Mouse (Mus musculus): ENCODE data around the gene Alox5ap. TPM values are rescaled to one million over a fixed set of nuclear protein-coding genes. Genes with fewer than 3 reads are reported as not detected.

Gene Alox5ap
- polyA plus RNA-seq, 1 experiment from 2014 or later: 19.8 TPM

DNA sequence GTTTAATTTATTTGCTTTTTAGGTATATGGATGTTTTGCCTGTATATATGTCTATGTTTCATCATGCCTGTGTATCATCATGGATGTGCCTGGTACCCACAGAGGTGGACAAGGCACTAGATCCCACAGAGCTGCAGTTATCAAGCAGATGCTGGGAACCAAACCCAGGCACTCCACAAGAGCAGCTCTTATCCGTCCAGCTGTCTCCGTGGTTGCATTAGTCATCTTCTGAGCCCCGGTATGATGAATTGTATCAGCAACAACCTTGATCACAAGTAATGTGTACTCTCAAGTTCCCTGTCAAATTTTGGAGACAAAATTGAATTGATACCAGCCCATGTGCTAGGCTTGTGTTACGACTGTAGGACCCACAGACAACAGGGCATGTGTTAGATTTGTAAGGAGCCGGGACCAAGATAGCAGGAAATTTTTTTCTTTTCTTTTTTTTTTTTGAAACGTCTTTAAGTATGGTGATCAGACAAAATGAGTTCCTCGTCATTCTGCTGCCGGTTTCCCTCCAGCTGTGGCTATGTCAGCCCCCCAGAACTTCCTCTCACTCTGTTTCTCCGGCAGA is 19.1 kb upstream of the Alox5ap start:
- no peak for TF ChIP-seq CTCF (IDR thresholded peaks at IDR 0.05; ENCODE audit: low read depth)
- Histone ChIP-seq H3K36me3 (ENCODE audit: insufficient read depth, low read length) (no peaks in the 10 kb centered on the region), H3K9me3 (replicated peaks; ENCODE audit: low read length) (no peaks in the 10 kb centered on the region), H3K4me1 (replicated peaks; ENCODE audit: insufficient read depth, low read length) (0 out of 2 replicates have a peak, but pooled peaks cover 6% of the 10 kb centered on the region), H3K9ac (ENCODE audit: low read depth, low read length) (peak overlapping the region; percentile 42; the same call in 1 of the 2 replicates), H3K27me3 (ENCODE audit: insufficient read depth, low read length) (no peaks in the 10 kb centered on the region), H3K4me2 (ENCODE audit: low read length) (peak overlapping the region; percentile 47), H3K4me3 (replicated peaks; ENCODE audit: low read depth, low read length) (0 out of 2 replicates have a peak overlapping the region, but pooled peaks have one; percentile 1), H3K27ac (0 out of 2 replicates have a peak overlapping the region, but pooled peaks have one; percentile 42)
- DNase-seq (ENCODE audit: low spot score): no peak
- ATAC-seq (replicated peaks; ENCODE audit: low FRiP score, low read depth): no peak
- 51% methylated on average over 9 of the region's 9 CpGs for WGBS

- no peaks in the 10 kb centered on the region for H3K27me3 ChIP-seq (ENCODE audit: insufficient read depth, low read length)
- H3K9me3 ChIP-seq (replicated peaks; ENCODE audit: low read length): no peaks in the 10 kb centered on the region
- 0 out of 2 replicates have a peak overlapping the region, but pooled peaks have one; percentile 1 for H3K4me3 ChIP-seq (replicated peaks; ENCODE audit: low read depth, low read length)
- WGBS: 11% methylated on average over 16 of the region's 16 CpGs
- TF ChIP-seq CTCF (IDR thresholded peaks at IDR 0.05; ENCODE audit: low read depth): no peak
- ATAC-seq (replicated peaks; ENCODE audit: low FRiP score, low read depth) (peak; percentile 77), DNase-seq (ENCODE audit: low spot score) (peak; percentile 61)
- peak overlapping the region; percentile 42 for H3K9ac ChIP-seq (ENCODE audit: low read depth, low read length)
- H3K27ac ChIP-seq: 0 out of 2 replicates have a peak overlapping the region, but pooled peaks have one; percentile 42
- no peaks in the 10 kb centered on the region for H3K36me3 ChIP-seq (ENCODE audit: insufficient read depth, low read length)
- peak overlapping the region; percentile 47 for H3K4me2 ChIP-seq (ENCODE audit: low read length)
- H3K4me1 ChIP-seq (replicated peaks; ENCODE audit: insufficient read depth, low read length): 0 out of 2 replicates have a peak, but pooled peaks cover 6% of the 10 kb centered on the region
Measured at GRCm38 (mm10) chr5:149245965-149246470, 18.5 kb upstream of the Alox5ap start.

GRCm38 (mm10) chr5:149247047-149247904 is 17.3 kb upstream of the Alox5ap start:
- H3K9ac ChIP-seq (ENCODE audit: low read depth, low read length): no peak overlapping the region
- TF ChIP-seq CTCF (IDR thresholded peaks at IDR 0.05; ENCODE audit: low read depth): no peak
- no peak for ATAC-seq (replicated peaks; ENCODE audit: low FRiP score, low read depth)
- H3K9me3 ChIP-seq (replicated peaks; ENCODE audit: low read length): no peaks in the 10 kb centered on the region
- H3K4me1 ChIP-seq (replicated peaks; ENCODE audit: insufficient read depth, low read length): 0 out of 2 replicates have a peak, but pooled peaks cover 6% of the 10 kb centered on the region
- H3K4me2 ChIP-seq (ENCODE audit: low read length): no peak overlapping the region
- H3K36me3 ChIP-seq (ENCODE audit: insufficient read depth, low read length): no peaks in the 10 kb centered on the region
- no peaks in the 10 kb centered on the region for H3K27me3 ChIP-seq (ENCODE audit: insufficient read depth, low read length)
- no peak overlapping the region for H3K27ac ChIP-seq
- 39% methylated on average over 20 of the region's 20 CpGs for WGBS
- peak; percentile 29 for DNase-seq (ENCODE audit: low spot score)
- H3K4me3 ChIP-seq (replicated peaks; ENCODE audit: low read depth, low read length): no peak overlapping the region

- H3K9ac ChIP-seq (ENCODE audit: low read depth, low read length): no peak overlapping the region
- DNase-seq (ENCODE audit: low spot score) (no peak), ATAC-seq (replicated peaks; ENCODE audit: low FRiP score, low read depth) (no peak)
- no peak for TF ChIP-seq CTCF (IDR thresholded peaks at IDR 0.05; ENCODE audit: low read depth)
- H3K9me3 ChIP-seq (replicated peaks; ENCODE audit: low read length): no peaks in the 10 kb centered on the region
- WGBS: 84% methylated on average over 3 of the region's 3 CpGs
- H3K36me3 ChIP-seq (ENCODE audit: insufficient read depth, low read length): no peaks in the 10 kb centered on the region
- no peak overlapping the region for H3K4me2 ChIP-seq (ENCODE audit: low read length)
- no peak overlapping the region for H3K27ac ChIP-seq
- no peaks in the 10 kb centered on the region for H3K4me1 ChIP-seq (replicated peaks; ENCODE audit: insufficient read depth, low read length)
- H3K27me3 ChIP-seq (ENCODE audit: insufficient read depth, low read length): no peaks in the 10 kb centered on the region
- H3K4me3 ChIP-seq (replicated peaks; ENCODE audit: low read depth, low read length): no peak overlapping the region
Measured at GRCm38 (mm10) chr5:149252303-149252702, 12.3 kb upstream of the Alox5ap start.

GRCm38 (mm10) chr5:149253491-149253890 is 11.1 kb upstream of the Alox5ap start:
- no peak for ATAC-seq (replicated peaks; ENCODE audit: low FRiP score, low read depth)
- Histone ChIP-seq H3K4me3 (replicated peaks; ENCODE audit: low read depth, low read length) (no peak overlapping the region), H3K4me1 (replicated peaks; ENCODE audit: insufficient read depth, low read length) (no peaks in the 10 kb centered on the region), H3K9me3 (replicated peaks; ENCODE audit: low read length) (no peaks in the 10 kb centered on the region), H3K27ac (no peak overlapping the region), H3K36me3 (ENCODE audit: insufficient read depth, low read length) (no peaks in the 10 kb centered on the region), H3K4me2 (ENCODE audit: low read length) (no peak overlapping the region), H3K9ac (ENCODE audit: low read depth, low read length) (no peak overlapping the region), H3K27me3 (ENCODE audit: insufficient read depth, low read length) (no peaks in the 10 kb centered on the region)
- TF ChIP-seq CTCF (IDR thresholded peaks at IDR 0.05; ENCODE audit: low read depth): no peak
- no peak for DNase-seq (ENCODE audit: low spot score)
- WGBS: 75% methylated on average over 2 of the region's 2 CpGs

- no peak overlapping the region for H3K4me3 ChIP-seq (replicated peaks; ENCODE audit: low read depth, low read length)
- no peaks in the 10 kb centered on the region for H3K27me3 ChIP-seq (ENCODE audit: insufficient read depth, low read length)
- peaks cover 7% of the 10 kb centered on the region; the same call in 1 of the 2 replicates for H3K4me1 ChIP-seq (replicated peaks; ENCODE audit: insufficient read depth, low read length)
- DNase-seq (ENCODE audit: low spot score) (no peak), ATAC-seq (replicated peaks; ENCODE audit: low FRiP score, low read depth) (no peak)
- H3K36me3 ChIP-seq (ENCODE audit: insufficient read depth, low read length): no peaks in the 10 kb centered on the region
- peak overlapping the region; percentile 79; the same call in 1 of the 2 replicates for H3K27ac ChIP-seq
- WGBS: 87% methylated on average over 2 of the region's 2 CpGs
- TF ChIP-seq CTCF (IDR thresholded peaks at IDR 0.05; ENCODE audit: low read depth): no peak
- no peaks in the 10 kb centered on the region for H3K9me3 ChIP-seq (replicated peaks; ENCODE audit: low read length)
- no peak overlapping the region for H3K4me2 ChIP-seq (ENCODE audit: low read length)
- H3K9ac ChIP-seq (ENCODE audit: low read depth, low read length): no peak overlapping the region
Measured at GRCm38 (mm10) chr5:149255522-149255921, 9.0 kb upstream of the Alox5ap start.

Measured in kidney, postnatal 0 days (tissue).